Mouse (Mus musculus) cerebellum, adult 11-12 months (tissue): ENCODE results near the gene Brpf3.
A peak's percentile ranks its signal among the peaks of the same experiment; 100 is the strongest.
"Not testable (repeated sequence)": the region's sequence is repeated elsewhere in the genome, so short reads cannot be mapped to it uniquely, and the experiment has no call there.

Experiments used
- DNase-seq: peaks from one replicate; pipeline ENCODE4 v3.0.0; 2022

Gene Brpf3

GRCm38 (mm10) chr17:28800671-28801412, at the start of gene Brpf3:
Gene Brpf3 (plus strand): TSS chr17:28801090.
- DNase-seq = peak; percentile 85

GRCm38 (mm10) chr17:28756447-28756846, 44.4 kb upstream of the Brpf3 start:
- DNase-seq = no peak

- no peak for DNase-seq
Observed at GRCm38 (mm10) chr17:28757470-28757869, 43.4 kb upstream of the Brpf3 start.

GRCm38 (mm10) chr17:28760736-28761312, 40.1 kb upstream of the Brpf3 start:
- DNase-seq = no peak

GRCm38 (mm10) chr17:28761871-28762270, 39.0 kb upstream of the Brpf3 start:
- peak; percentile 64 for DNase-seq

- no peak for DNase-seq
Observed at GRCm38 (mm10) chr17:28766203-28766602, 34.7 kb upstream of the Brpf3 start.

- DNase-seq = no peak
Observed at GRCm38 (mm10) chr17:28766781-28767515, 33.9 kb upstream of the Brpf3 start.

- no peak for DNase-seq
Observed at GRCm38 (mm10) chr17:28769121-28769874, 31.6 kb upstream of the Brpf3 start, which contains the start of gene Mapk13. Gene Mapk13 (plus strand): TSS chr17:28769297.

- DNase-seq = peak; percentile 43
Observed at GRCm38 (mm10) chr17:28769875-28770421, 30.9 kb upstream of the Brpf3 start.

GRCm38 (mm10) chr17:28771289-28771688, 29.6 kb upstream of the Brpf3 start:
- DNase-seq = no peak

GRCm38 (mm10) chr17:28774303-28774702, 26.6 kb upstream of the Brpf3 start:
- not testable (repeated sequence) for DNase-seq

GRCm38 (mm10) chr17:28775161-28775560, 25.7 kb upstream of the Brpf3 start:
- no peak for DNase-seq

GRCm38 (mm10) chr17:28776817-28777216, 24.1 kb upstream of the Brpf3 start:
- no peak for DNase-seq

GRCm38 (mm10) chr17:28777231-28778005, 23.5 kb upstream of the Brpf3 start:
- DNase-seq = peak; percentile 98

GRCm38 (mm10) chr17:28779735-28780134, 21.2 kb upstream of the Brpf3 start:
- no peak for DNase-seq

- DNase-seq = no peak
Observed at GRCm38 (mm10) chr17:28780836-28781235, 20.1 kb upstream of the Brpf3 start.

- DNase-seq = no peak
Observed at GRCm38 (mm10) chr17:28781290-28782045, 19.4 kb upstream of the Brpf3 start.

GRCm38 (mm10) chr17:28785036-28785435, 15.9 kb upstream of the Brpf3 start:
- DNase-seq = no peak

- DNase-seq = no peak
Observed at GRCm38 (mm10) chr17:28787507-28787906, 13.4 kb upstream of the Brpf3 start.

GRCm38 (mm10) chr17:28797031-28797430, 3.9 kb upstream of the Brpf3 start:
- DNase-seq = no peak
